Mouse (Mus musculus) stomach, embryonic 16.5 days (tissue): ENCODE measurements around the gene Gm10553. TPM values are rescaled to one million over a fixed set of nuclear protein-coding genes. Genes with fewer than 3 reads are reported as not detected.
"Not testable (repeated sequence)": the region's sequence is repeated elsewhere in the genome, so short reads cannot be mapped to it uniquely, and the experiment has no call there.

ENCODE experiments used
- ATAC-seq: fragments of 200-750 bp; cut with Nextera tagmentation; 2 replicates; pipeline ENCODE4 v1.8.0; 2017; ENCODE audit warnings: moderate number of reproducible peaks, moderate TSS enrichment; ENCODE audit not compliant: insufficient read depth, low FRiP score
- H3K27ac ChIP-seq: fragments of 300-500 bp; sonication (generic); 2 replicates; pipeline ENCODE4 v1.5.1; 2014; ENCODE audit warnings: low read length
- H3K27me3 ChIP-seq: fragments of 300-500 bp; sonication (generic); 2 replicates; pipeline ENCODE4 v1.6.1; 2014; ENCODE audit warnings: low read length, control low read depth, mixed read lengths; ENCODE audit not compliant: control insufficient read depth, insufficient read depth
- H3K36me3 ChIP-seq: fragments of 300-500 bp; sonication (generic); 2 replicates; pipeline ENCODE4 v1.6.1; 2014; ENCODE audit warnings: low read length; ENCODE audit not compliant: control insufficient read depth, insufficient read depth
- H3K4me1 ChIP-seq: fragments of 300-500 bp; sonication (generic); 2 replicates; pipeline ENCODE4 v1.6.1; 2014; ENCODE audit warnings: low read length, control low read depth, mixed read lengths; ENCODE audit not compliant: control insufficient read depth, insufficient read depth
- H3K4me2 ChIP-seq: fragments of 300-500 bp; sonication (generic); 2 replicates; pipeline ENCODE4 v1.6.1; 2014; ENCODE audit warnings: low read depth, low read length, mixed read lengths
- H3K4me3 ChIP-seq: fragments of 300-500 bp; sonication (generic); replicated peaks from 2 replicates; pipeline ENCODE4 v1.5.1; 2014; ENCODE audit warnings: mild to moderate bottlenecking, low read length
- H3K9ac ChIP-seq: fragments of 300-500 bp; sonication (generic); 2 replicates; pipeline ENCODE4 v1.6.1; 2014; ENCODE audit warnings: low read length
- H3K9me3 ChIP-seq: fragments of 300-500 bp; sonication (generic); replicated peaks from 2 replicates; pipeline ENCODE4 v1.6.1; 2016; ENCODE audit warnings: low read length, control low read depth; ENCODE audit not compliant: control insufficient read depth
- WGBS: fragments of 180-500 bp; shearing (Covaris S2); extraction: QIAGEN DNeasy Blood & Tissue Kit; methylation state at CpG from one replicate; pipeline ENCODE4 v1.1.7; 2014; 5-methylcytosine and 5-hydroxymethylcytosine counted together
- polyA plus RNA-seq: library from polyadenylated mRNA; unstranded; fragments of >200 nt; fragmentation: Nextera tagmentation; extraction: Ambion mirVana; gene quantifications from 2 replicates; pipeline ENCODE4 v1.2.1, GENCODE M21; 2015

Gene Gm10553
- polyA plus RNA-seq, 1 experiment from 2014 or later: not detected

DNA sequence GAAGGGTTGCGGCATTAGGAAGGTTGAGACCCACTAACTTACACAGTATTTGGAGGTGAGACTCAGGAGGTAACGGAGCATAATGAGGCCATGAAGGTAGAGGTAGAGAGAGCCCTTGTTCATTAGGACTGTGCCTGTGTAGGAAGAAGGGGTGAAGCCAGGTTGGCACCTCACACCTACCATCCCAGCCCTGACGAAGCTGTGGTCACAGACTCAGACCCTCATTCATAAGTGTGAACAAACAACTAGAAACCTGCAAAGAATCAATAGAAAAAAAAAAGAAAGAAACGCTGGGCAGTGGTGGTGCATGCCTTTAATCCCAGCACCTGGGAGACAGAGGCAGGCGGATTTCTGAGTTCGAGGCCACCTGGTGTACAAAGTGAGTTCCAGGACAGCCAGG is 18.4 kb downstream of the Gm10553 start:
- H3K36me3 ChIP-seq, H3K9ac ChIP-seq, H3K27ac ChIP-seq, ATAC-seq, H3K4me2 ChIP-seq, H3K4me1 ChIP-seq, H3K4me3 ChIP-seq, H3K27me3 ChIP-seq, H3K9me3 ChIP-seq: not testable (repeated sequence)
- 70% methylated on average over 5 of the region's 6 CpGs for WGBS

- not testable (repeated sequence) for H3K4me3 ChIP-seq, H3K9ac ChIP-seq, H3K27me3 ChIP-seq, H3K9me3 ChIP-seq, H3K4me1 ChIP-seq, ATAC-seq, H3K27ac ChIP-seq, H3K36me3 ChIP-seq, H3K4me2 ChIP-seq
- WGBS: 89% methylated on average over 4 of the region's 4 CpGs
Observed at GRCm38 (mm10) chr1:85121841-85122240, 21.9 kb downstream of the Gm10553 start.

DNA sequence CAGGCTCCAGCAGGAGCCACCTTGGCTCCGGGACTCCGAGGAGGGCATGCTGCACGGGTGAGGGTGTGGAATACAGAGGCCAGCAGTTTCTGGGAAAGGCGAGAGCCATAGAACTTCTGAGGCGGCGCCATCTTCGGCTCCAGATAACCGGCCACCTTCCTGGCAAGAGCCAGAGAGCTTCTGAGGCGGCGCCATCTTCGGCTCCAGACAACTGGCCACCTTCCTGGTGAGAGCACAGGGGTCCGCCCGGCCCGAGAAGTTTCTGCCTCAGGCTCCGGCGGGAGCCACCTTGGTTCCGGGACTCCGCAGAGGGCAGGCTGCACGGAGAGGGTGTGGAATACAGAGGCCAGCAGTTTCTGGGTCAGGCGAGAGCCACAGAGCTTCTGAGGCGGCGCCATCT is 33.7 kb downstream of the Gm10553 start:
- H3K4me1 ChIP-seq, ATAC-seq, H3K36me3 ChIP-seq, H3K27me3 ChIP-seq, H3K27ac ChIP-seq, H3K4me2 ChIP-seq, H3K9ac ChIP-seq, H3K9me3 ChIP-seq, H3K4me3 ChIP-seq: not testable (repeated sequence)
- WGBS: 85% methylated on average over 20 of the region's 22 CpGs

Other genes starting within 250 kb of the Gm10553 start
- 0.24 and 0.27 TPM in 2 replicates for gene Slc16a14, start 165.0 kb upstream of the Gm10553 start, polyA plus RNA-seq
- 0.31 TPM in 1 of 2 replicates, not detected in the other for gene A530032D15Rik, start 9.7 kb downstream of the Gm10553 start, polyA plus RNA-seq
- gene C130026I21Rik, start 170.4 kb downstream of the Gm10553 start, polyA plus RNA-seq: 0.47 and 0.63 TPM in 2 replicates